Mouse (Mus musculus): ENCODE results near the gene Ccdc155.
"Not testable (repeated sequence)": the region's sequence is repeated elsewhere in the genome, so short reads cannot be mapped to it uniquely, and the experiment has no call there.

The Ccdc155 gene

GRCm38 (mm10) chr7:45189600-45189999 lies 15.1 kb downstream of the Ccdc155 start:
- no peak for DNase-seq

- no peak for DNase-seq
These were observed 18.8 kb downstream of the Ccdc155 start for GRCm38 (mm10) chr7:45185921-45186320.

- DNase-seq: no peak
These were observed 21.0 kb downstream of the Ccdc155 start for GRCm38 (mm10) chr7:45183672-45184071.

GRCm38 (mm10) chr7:45182606-45183005 lies 22.1 kb downstream of the Ccdc155 start:
- DNase-seq: no peak

- peak; percentile 94 for DNase-seq
These were observed 22.5 kb downstream of the Ccdc155 start for GRCm38 (mm10) chr7:45182199-45182601.

- DNase-seq: no peak
These were observed 23.2 kb downstream of the Ccdc155 start for GRCm38 (mm10) chr7:45181540-45181939.

GRCm38 (mm10) chr7:45180896-45181477 lies 23.7 kb downstream of the Ccdc155 start, which contains the start of gene Pth2:
Gene Pth2, plus strand, starts transcription at chr7:45180995.
- DNase-seq: no peak

GRCm38 (mm10) chr7:45179469-45179868 lies 25.2 kb downstream of the Ccdc155 start, which contains the start of gene Gfy:
Gene Gfy, minus strand, starts transcription at chr7:45179569.
- DNase-seq: no peak

- no peak for DNase-seq
These were observed 26.1 kb downstream of the Ccdc155 start for GRCm38 (mm10) chr7:45178550-45178949.

GRCm38 (mm10) chr7:45176356-45176755 lies 28.3 kb downstream of the Ccdc155 start:
- DNase-seq: no peak

- DNase-seq: no peak
These were observed 28.8 kb downstream of the Ccdc155 start for GRCm38 (mm10) chr7:45175929-45176328.

- no peak for DNase-seq
These were observed 29.3 kb downstream of the Ccdc155 start for GRCm38 (mm10) chr7:45175398-45175797.

GRCm38 (mm10) chr7:45174567-45175280 lies 30.0 kb downstream of the Ccdc155 start:
- DNase-seq: no peak

- not testable (repeated sequence) for DNase-seq
These were observed 30.9 kb downstream of the Ccdc155 start for GRCm38 (mm10) chr7:45173772-45174171.

- DNase-seq: peak; percentile 30
These were observed 31.7 kb downstream of the Ccdc155 start for GRCm38 (mm10) chr7:45172974-45173373.

GRCm38 (mm10) chr7:45169495-45169894 lies 35.2 kb downstream of the Ccdc155 start:
- DNase-seq: no peak

- no peak for DNase-seq
These were observed 36.0 kb downstream of the Ccdc155 start for GRCm38 (mm10) chr7:45168656-45169055.

GRCm38 (mm10) chr7:45167761-45168445 lies 36.8 kb downstream of the Ccdc155 start:
- no peak for DNase-seq

- no peak for DNase-seq
These were observed 37.7 kb downstream of the Ccdc155 start for GRCm38 (mm10) chr7:45166950-45167401.

- DNase-seq: no peak
These were observed 39.0 kb downstream of the Ccdc155 start for GRCm38 (mm10) chr7:45165701-45166100.

GRCm38 (mm10) chr7:45164833-45165232 lies 39.9 kb downstream of the Ccdc155 start:
- DNase-seq: no peak

GRCm38 (mm10) chr7:45163735-45164490 lies 40.8 kb downstream of the Ccdc155 start, which contains the start of gene Slc17a7:
Gene Slc17a7, plus strand, starts transcription at chr7:45163949.
- peak; percentile 47 for DNase-seq
